Mouse (Mus musculus): Measurements from ENCODE around the gene Lrrc74a. TPM values are rescaled to one million over a fixed set of nuclear protein-coding genes. Genes with fewer than 3 reads are reported as not detected.

Lrrc74a gene
- polyA plus RNA-seq, 1 experiment = not detected

GRCm38 (mm10) chr12:86808856-86809255, 74.7 kb downstream of the Lrrc74a start:
- Histone ChIP-seq H3K9me3 (replicated peaks; ENCODE audit: control insufficient read depth, insufficient read depth, low read length, poor library complexity, severe bottlenecking) (no peaks in the 10 kb centered on the region), H3K27ac (ENCODE audit: insufficient read depth, low read length) (peak overlapping the region; percentile 73), H3K4me1 (ENCODE audit: control insufficient read depth, insufficient read depth, low read length) (peaks cover 28% of the 10 kb centered on the region), H3K4me3 (ENCODE audit: low read depth, low read length) (no peak overlapping the region), H3K9ac (ENCODE audit: low read depth, poor library complexity, severe bottlenecking) (no peak overlapping the region), H3K36me3 (ENCODE audit: control insufficient read depth, insufficient read depth, low read length, poor library complexity, severe bottlenecking) (no peaks in the 10 kb centered on the region), H3K27me3 (ENCODE audit: control insufficient read depth, insufficient read depth, low read length, poor library complexity, severe bottlenecking) (no peaks in the 10 kb centered on the region)
- peak; percentile 76; the same call in 1 of the 2 replicates for TF ChIP-seq EP300 (IDR thresholded peaks at IDR 0.05; ENCODE audit: insufficient read depth, low read depth, low read length)
- TF ChIP-seq POLR2A (IDR thresholded peaks at IDR 0.05; ENCODE audit: insufficient read depth, low read length) = no peak
- TF ChIP-seq CTCF (IDR thresholded peaks at IDR 0.05; ENCODE audit: low read depth, low read length) = no peak

DNA sequence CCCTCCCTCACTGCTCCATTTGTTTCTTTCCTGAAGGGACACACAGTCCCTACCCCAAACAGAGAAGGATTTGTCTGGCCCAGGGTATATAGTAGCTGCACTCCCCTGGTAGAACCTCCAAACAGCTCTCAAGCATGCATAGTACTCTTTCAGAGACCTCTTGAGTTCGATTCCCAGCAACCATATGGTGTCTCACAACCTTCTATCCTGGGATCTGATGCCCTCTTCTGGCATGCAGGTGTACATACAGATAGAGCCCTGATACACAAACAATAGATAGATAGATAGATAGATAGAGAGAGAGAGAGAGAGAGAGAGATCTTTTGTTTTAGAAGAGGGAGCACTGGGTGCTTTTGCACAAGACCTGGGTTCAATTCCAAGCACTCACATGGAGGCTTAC, 75.9 kb downstream of the Lrrc74a start:
- no peaks in the 10 kb centered on the region for H3K36me3 ChIP-seq (ENCODE audit: control insufficient read depth, insufficient read depth, low read length, poor library complexity, severe bottlenecking)
- H3K27ac ChIP-seq (ENCODE audit: insufficient read depth, low read length) = peak overlapping the region; percentile 40
- peaks cover 31% of the 10 kb centered on the region for H3K4me1 ChIP-seq (ENCODE audit: control insufficient read depth, insufficient read depth, low read length)
- no peaks in the 10 kb centered on the region for H3K9me3 ChIP-seq (replicated peaks; ENCODE audit: control insufficient read depth, insufficient read depth, low read length, poor library complexity, severe bottlenecking)
- no peak for TF ChIP-seq CTCF (IDR thresholded peaks at IDR 0.05; ENCODE audit: low read depth, low read length)
- TF ChIP-seq POLR2A (IDR thresholded peaks at IDR 0.05; ENCODE audit: insufficient read depth, low read length) = no peak
- TF ChIP-seq EP300 (IDR thresholded peaks at IDR 0.05; ENCODE audit: insufficient read depth, low read depth, low read length) = no peak
- no peak overlapping the region for H3K9ac ChIP-seq (ENCODE audit: low read depth, poor library complexity, severe bottlenecking)
- H3K27me3 ChIP-seq (ENCODE audit: control insufficient read depth, insufficient read depth, low read length, poor library complexity, severe bottlenecking) = no peaks in the 10 kb centered on the region
- H3K4me3 ChIP-seq (ENCODE audit: low read depth, low read length) = no peak overlapping the region

GRCm38 (mm10) chr12:86810725-86811444, 76.7 kb downstream of the Lrrc74a start:
- Histone ChIP-seq H3K9me3 (replicated peaks; ENCODE audit: control insufficient read depth, insufficient read depth, low read length, poor library complexity, severe bottlenecking) (no peaks in the 10 kb centered on the region), H3K4me3 (ENCODE audit: low read depth, low read length) (no peak overlapping the region), H3K27ac (ENCODE audit: insufficient read depth, low read length) (no peak overlapping the region), H3K4me1 (ENCODE audit: control insufficient read depth, insufficient read depth, low read length) (peaks cover 29% of the 10 kb centered on the region), H3K27me3 (ENCODE audit: control insufficient read depth, insufficient read depth, low read length, poor library complexity, severe bottlenecking) (no peaks in the 10 kb centered on the region), H3K9ac (ENCODE audit: low read depth, poor library complexity, severe bottlenecking) (no peak overlapping the region), H3K36me3 (ENCODE audit: control insufficient read depth, insufficient read depth, low read length, poor library complexity, severe bottlenecking) (no peaks in the 10 kb centered on the region)
- no peak for TF ChIP-seq POLR2A (IDR thresholded peaks at IDR 0.05; ENCODE audit: insufficient read depth, low read length)
- peak; percentile 64; the same call in 1 of the 2 replicates for TF ChIP-seq EP300 (IDR thresholded peaks at IDR 0.05; ENCODE audit: insufficient read depth, low read depth, low read length)

DNA sequence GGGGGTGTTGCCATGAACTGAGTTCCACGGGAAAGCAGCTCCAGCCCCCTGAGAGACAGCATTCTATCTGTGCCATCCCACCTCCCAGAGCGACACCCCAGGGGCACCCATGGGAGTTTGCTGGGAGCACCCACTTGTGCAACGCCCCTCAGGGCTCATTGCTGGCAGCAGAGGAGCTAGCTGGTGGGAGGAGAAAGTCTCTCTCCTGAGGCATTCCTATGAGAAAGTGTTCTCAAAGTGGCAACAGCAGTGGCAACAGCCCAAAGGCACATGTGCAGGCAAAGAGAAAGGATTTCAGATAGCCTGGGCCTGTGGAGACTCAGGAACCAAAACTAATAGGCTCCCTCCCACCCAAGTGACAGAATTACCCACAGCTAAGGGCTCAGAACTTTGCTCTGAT, 78.6 kb downstream of the Lrrc74a start:
- Histone ChIP-seq H3K4me1 (ENCODE audit: control insufficient read depth, insufficient read depth, low read length) (peaks cover 28% of the 10 kb centered on the region), H3K27ac (ENCODE audit: insufficient read depth, low read length) (no peak overlapping the region), H3K9ac (ENCODE audit: low read depth, poor library complexity, severe bottlenecking) (no peak overlapping the region), H3K4me3 (ENCODE audit: low read depth, low read length) (no peak overlapping the region), H3K9me3 (replicated peaks; ENCODE audit: control insufficient read depth, insufficient read depth, low read length, poor library complexity, severe bottlenecking) (no peaks in the 10 kb centered on the region), H3K27me3 (ENCODE audit: control insufficient read depth, insufficient read depth, low read length, poor library complexity, severe bottlenecking) (no peaks in the 10 kb centered on the region), H3K36me3 (ENCODE audit: control insufficient read depth, insufficient read depth, low read length, poor library complexity, severe bottlenecking) (no peaks in the 10 kb centered on the region)
- no peak for TF ChIP-seq CTCF (IDR thresholded peaks at IDR 0.05; ENCODE audit: low read depth, low read length)
- TF ChIP-seq POLR2A (IDR thresholded peaks at IDR 0.05; ENCODE audit: insufficient read depth, low read length) = no peak
- TF ChIP-seq EP300 (IDR thresholded peaks at IDR 0.05; ENCODE audit: insufficient read depth, low read depth, low read length) = no peak

Other genes starting within 250 kb of the Lrrc74a start
- gene Vash1, start 55.7 kb upstream of the Lrrc74a start, polyA plus RNA-seq (2011; ENCODE audit: insufficient read depth, insufficient read length, low read depth, missing spikeins) = 5.2 and 6.0 TPM in 2 replicates
- gene Angel1, start 7.9 kb upstream of the Lrrc74a start, polyA plus RNA-seq (2011; ENCODE audit: insufficient read depth, insufficient read length, low read depth, missing spikeins) = 12.0 and 14.4 TPM in 2 replicates
- 37.9 and 40.3 TPM in 2 replicates for gene Irf2bpl, start 150.4 kb downstream of the Lrrc74a start, polyA plus RNA-seq (2011; ENCODE audit: insufficient read depth, insufficient read length, low read depth, missing spikeins)
- gene Cipc, start 212.7 kb downstream of the Lrrc74a start, polyA plus RNA-seq (2011; ENCODE audit: insufficient read depth, insufficient read length, low read depth, missing spikeins) = 21.2 and 23.5 TPM in 2 replicates